Mouse (Mus musculus) gastrocnemius, postnatal 4 days (tissue): ENCODE measurements around the gene Mllt10. TPM values are rescaled to one million over a fixed set of nuclear protein-coding genes. Genes with fewer than 3 reads are reported as not detected.

Experiments used
- DNase-seq, 2 experiments: peaks; one replicate each; pipeline ENCODE4 v3.0.0; 2021 to 2022; ENCODE audit warnings: low spot score in 2 of 2, mixed read lengths in 2 of 2
- total RNA-seq, 2 experiments: library from RNA; stranded (reverse); gene quantifications; 2 replicates each; pipeline ENCODE4 v1.2.3; 2021

Mllt10 gene
- total RNA-seq, 2 experiments from 2014 or later = 34.5 to 42.5 TPM

DNA sequence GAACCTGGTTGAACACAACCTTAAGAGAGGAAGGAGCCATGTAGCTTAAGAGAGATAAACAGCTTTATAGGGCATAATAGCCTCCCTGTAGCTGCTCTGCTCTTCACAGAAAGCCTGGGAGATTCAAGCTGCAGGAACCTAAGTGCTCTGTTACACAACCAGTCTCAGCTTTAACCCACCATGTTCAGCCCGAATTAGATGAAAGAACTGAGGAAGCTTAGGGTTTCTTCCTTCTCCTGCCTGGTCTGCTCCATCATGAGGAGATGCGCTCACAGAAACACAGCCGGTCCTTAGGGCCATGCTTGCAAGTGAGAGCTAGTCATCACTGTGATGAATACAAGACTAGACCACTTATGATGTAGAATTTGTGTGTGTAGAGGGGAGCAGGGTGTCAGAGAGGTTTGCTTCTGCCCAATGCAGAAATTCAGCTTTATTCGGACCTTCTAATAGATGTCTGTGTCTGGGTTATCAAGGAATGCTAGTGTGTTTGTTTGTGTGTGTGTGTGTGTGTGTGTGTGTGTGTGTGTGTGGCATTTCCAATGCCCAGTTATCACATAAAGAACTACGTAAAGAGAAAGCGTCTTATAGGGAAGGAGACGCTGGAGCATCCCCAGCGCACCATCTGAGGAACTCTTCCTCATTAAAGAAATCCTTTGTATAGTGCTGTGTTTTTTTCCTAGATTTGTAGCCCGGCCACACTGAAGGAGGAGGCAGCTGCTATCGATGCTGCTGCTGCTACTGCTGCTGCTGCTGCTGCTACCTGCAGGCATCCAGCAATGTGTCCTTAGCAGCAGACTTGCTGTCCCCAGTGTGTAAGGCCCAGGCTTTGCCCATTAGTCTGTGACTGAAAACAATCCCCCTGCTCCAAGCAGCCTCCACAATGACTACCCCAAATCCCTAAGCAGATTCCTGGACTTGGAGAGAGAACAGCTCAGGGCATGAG is 21.6 kb upstream of the Mllt10 start:
- DNase-seq = no peak

DNA sequence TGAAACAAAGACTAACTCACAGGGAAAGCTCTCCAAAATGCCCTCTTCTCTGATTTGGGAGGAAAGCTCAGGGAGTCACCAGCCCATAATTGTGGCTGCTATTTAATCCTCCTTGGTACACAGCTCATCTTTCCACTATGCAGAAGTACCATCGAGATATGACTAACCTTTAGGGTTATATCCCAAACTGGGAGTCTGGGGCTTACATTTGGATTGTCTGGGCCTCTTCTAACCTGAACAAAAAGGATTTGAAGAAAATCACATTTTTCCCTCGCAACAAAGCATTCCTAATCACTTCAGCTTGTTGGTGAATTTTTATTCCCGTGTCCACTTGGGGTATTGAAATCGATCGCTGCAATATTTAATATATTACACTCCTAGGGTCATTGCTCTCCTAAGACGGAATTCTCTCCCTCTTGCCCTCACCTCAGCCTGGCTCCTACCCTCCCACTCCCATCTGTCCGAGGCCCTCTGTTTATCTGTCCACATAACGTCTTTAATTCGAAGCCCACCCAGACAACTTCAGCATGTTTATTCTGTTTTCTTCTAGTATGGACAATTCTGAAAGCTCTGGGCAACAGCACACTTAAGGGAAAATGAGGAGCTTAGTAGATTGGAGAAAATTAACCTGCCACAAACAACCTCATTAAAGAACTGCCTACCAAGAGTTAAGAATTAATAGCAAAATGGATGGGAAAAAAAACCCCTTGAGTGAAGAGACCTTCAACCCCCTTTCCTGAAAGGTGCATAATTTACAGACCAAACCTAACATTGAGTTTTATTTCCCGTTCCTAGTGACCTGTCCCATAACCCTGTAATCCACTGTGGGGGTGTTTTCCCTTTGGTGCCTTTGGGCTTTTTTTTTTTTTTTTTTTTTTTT is 20.4 kb upstream of the Mllt10 start:
- no peak for DNase-seq

DNA sequence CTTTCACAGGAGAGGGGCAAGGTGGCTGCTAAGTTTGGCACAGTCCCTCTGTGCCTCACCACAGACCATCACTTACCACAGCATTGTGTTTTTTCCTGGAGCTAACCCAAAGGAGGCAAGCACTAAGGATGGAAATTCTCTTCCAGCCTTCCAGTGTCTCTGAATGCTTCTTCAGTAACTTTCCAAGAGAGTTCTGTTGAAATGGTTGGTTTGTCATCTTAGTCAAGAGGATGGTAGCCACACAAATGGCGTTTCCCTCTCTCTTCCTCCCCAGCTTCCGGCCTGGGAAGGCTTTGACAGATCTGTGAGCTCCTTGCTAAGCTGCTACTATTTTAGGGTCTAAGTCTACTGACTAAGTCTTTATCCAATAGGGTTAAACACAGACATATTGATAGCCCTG is 17.5 kb upstream of the Mllt10 start, which contains the start of gene A930004D18Rik:
Gene A930004D18Rik, minus strand, starts transcription at position 247 of the 400 bp plus-strand sequence.
- DNase-seq = no peak

DNA sequence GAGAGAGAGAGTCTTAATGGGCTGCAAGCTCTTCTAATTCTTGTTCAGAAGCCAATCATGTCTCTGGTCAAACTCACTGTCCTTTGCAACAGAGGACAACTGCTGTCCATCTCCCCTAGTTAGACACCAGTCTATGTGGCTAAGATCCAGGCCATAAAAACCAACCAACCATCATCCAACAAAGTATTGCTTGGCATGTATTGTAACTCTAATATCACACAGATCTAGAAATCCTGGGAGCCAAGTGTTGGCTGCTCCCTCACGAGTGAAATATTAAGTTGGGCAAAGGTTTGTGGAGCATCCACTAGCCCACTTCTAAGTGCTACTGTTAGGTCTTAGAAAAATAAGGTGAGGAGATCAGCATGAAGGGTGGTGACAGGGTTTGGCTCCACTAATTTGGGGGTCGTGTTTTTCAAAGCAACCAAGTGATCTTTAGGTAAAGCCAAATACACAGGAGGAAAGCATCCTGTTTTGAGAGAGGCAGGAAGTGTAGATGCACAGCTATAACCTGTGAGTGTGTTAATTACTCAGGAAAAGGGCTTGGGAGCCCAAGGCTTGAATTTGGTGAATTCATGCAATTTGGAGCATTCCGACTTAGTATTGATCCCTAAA is 16.8 kb upstream of the Mllt10 start:
- no peak for DNase-seq

DNA sequence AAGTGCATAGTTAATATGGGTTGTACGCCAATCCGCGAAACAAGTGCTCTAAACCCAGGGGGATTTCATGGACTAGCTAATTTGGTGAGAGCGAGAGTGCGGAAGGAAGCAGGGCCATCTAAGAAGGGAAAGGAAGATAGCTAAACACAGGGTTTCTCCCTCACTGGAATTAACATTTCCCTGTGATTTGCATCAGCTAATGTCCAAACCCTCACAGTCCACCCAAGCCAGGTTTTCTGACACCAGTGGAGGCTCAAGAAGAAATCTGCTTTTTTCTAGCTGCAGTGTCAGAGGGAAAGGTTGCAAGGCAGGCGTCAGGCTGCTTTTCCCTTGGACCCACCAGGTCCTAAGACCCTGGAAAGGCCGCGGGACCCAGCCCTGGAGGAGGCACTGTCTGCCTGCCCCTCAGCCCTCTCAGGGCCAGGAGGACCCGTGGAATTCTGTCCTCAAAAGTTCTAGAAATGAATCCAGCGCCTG is 16.1 kb upstream of the Mllt10 start:
- no peak for DNase-seq

DNA sequence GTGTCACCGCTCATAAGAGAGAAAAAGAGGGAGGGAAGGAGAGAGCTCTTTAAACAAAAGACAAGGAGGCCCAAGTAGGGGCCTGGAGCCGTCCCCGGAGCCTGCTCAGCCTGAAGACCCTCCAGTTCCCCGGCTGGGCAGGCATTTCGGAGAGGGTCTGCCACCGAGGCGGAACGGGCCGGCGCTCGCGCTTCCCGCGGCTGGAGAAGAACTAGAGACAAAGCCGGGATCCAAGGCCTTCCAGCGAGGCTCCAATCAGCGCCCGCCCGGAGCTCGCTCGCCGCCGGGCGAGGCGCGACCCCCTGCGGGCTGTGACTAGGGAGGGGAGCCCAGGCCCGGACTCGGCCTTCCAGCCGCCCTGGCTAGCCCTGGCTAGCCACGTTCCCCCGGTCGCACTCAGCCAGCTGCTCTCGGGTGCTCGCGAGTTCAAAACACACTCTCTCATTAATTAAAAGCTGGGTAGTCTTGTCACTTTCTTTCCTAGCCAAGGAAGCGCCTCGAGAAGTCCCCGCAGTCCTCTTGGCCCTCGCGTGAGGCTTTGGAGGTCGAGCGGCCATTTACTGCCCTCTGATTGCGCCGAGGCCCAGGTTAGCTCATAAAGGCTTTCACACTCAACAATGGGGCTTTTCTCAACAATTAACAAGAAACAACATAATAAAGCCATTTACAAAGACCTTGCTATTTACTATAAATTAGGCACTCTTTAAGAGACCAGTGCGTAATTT is 15.3 kb upstream of the Mllt10 start:
- no peak for DNase-seq

DNA sequence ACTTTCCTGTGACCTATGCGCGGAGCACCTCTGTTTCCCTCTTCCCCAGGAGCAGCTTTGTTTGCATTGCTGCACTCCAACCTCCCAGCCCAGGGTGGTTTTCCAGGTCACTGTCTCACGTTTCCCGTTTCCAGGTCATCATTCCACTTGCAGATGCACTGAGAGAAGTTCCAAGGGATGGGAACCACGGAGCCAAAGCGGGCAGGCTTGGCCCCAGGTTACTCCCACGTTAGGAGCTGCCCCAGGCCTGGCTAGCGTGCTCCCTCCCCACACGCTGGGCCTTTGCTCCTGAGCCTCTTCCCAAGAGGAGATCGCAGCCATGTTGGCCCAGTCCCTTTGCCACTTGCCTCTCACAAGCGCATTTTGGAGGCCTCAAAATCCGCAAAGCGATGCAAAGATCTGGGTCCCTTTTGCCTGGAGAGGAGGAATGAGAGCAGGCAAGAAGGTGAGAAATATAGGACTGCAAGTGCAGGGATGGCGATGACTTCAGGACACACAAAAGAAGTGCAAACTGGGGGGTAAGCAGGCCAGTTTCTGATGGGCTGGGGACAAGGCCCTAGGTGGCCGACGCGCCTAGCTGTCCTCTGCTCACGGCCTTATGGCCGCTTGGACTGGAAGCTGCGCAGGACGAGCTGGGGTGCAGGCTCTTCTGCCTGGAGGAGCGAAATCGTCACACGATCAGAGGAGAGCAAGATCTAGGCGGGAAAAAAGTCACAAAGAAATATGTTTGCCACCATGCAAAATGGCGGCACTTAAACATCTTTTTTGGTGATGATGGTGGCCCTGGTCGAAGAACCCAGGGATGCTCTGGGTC is 14.5 kb upstream of the Mllt10 start:
- no peak for DNase-seq

DNA sequence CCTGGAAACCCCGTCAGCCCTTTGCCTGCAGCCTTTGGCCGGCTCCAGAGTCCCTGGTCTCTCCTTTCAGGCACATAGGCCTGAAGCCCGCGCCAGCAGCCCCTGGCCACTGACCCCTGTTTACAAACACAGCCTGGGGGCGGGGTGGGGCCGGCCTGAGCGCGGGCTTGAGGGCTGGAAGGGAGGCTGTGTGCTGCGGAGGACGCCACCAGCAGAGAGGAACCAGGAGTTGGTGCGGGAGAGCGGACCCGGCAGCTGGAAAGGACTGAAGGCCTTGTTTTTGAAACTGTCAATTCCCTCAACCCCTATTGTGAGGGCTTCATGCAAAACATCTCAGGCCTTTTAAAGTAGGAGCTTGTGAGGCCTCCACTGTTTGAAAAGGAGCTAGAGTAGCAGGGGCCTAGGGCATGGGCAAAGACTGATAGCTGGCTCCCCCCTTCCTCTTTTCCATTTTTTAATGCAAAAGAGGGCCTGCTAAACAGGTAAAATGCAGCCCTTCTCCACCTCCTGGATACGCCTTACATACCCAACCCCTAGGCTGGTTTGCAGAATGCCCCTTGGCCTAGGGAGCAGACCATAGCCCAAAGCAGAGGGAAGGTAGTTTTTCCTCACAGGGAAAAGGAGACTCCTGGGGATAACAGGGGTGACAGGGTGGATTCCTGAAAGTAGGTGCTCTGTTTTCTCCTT is 13.7 kb upstream of the Mllt10 start:
- DNase-seq = no peak

DNA sequence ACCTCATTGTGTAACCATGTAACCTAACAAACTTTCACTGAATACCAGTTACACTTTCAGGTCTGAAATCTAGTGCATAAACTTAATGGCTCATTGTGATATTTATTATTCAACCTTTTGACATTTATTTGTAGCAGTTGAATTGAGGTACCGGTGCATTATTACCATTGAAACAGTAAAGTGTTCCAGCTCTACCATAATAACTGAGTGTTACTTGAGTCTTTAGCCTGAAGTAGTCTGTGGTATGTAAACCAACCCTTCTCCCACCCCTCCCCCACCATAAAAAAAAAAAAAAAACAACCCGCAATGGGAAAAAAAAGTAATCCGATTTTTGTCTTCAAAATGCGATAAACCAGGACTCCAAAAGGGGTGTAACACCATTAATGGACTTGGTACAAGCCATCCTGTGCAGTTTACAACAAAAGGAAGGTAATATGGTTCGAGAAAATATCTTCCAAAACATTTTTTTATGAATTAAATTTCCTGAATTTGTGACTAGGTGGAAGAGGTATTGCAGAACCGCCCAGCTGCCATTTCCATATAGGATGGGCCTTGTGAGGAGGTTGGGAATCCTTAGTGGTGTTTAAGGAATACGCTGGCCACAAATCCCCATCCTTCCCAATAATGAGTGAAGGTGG is 9.8 kb upstream of the Mllt10 start:
- DNase-seq = no peak

DNA sequence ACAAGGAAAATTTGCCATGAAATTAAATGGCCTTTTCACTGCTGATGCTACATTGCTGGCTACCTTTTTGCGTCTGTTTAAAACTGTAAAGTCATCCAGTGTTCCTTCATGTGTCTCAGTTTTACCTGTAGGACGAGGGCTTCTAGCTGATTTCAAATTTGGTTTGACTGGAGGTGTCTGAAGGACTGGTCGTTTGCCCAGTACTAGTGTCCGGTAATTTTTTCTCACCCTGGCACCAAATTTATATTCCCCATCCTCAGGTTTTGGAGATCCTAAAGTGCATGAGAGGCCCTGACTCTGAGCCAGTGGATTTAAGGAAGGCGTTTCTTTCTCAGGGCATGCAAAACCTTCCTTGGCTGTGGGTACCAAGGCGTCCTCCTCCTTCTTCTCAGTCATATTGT is 9.3 kb upstream of the Mllt10 start:
- no peak for DNase-seq

DNA sequence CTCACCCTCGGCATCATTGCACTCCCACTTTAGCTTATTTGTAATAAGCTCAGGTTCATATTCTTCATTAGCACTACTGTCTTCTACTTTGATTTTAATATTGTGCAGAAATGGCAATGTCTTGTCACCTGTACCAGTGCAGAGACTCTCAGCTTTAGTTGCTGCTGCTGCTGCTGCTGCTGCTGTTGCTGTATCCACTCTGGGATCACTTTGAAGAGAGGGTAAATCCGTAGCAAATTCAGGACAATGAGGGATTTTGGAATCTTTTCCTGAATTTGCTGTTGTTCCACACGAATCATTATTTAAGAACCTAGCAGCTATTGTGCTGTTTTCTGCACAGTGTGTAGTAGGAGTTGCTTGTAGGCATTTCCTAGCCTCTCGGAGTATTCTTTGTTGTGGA is 8.9 kb upstream of the Mllt10 start:
- DNase-seq = no peak

DNA sequence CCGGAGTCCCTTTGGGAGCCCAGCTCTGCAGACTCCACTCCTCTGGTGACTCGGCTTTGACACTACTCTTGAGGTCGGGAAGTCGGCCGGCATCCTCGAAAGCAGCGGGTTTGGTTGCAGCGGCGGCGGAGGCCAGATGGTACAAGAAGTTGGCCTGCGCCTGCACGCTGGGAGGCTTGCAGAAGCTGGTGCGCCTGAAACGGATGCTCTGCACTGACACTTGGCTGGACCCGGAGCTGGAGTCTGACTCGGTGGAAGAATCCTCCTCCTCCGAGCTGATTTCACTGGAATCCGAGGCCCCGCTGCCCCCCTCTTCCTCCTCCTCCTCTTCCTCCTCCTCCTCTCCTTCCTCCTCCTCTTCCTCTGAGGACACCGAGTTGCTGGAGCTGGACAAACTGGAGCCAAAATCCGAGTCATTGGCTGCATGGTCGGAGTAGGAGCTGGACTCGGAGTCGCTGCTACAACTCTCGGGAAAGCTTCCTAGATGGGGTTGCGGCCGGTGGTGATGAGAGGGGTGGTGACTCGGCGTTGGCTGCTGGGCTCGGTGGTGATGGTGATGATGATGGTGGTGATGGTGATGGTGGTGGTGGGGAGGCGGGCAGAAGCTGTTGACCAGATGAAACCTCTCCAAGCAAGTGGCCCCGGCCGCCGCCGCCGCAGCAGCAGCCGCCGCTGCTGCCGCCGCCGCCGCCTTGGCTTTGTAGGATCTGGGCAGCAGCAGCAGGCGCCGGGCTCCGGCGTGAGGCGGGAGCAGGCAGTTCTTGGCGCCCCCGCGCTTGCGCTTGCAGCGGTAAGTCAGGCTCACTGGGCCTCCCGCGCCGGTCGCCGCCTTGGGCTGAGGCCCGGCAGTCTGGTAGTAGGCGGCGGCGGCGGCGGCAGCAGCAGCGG is 8.0 kb upstream of the Mllt10 start:
- peak; percentile 54 to 78 for DNase-seq

DNA sequence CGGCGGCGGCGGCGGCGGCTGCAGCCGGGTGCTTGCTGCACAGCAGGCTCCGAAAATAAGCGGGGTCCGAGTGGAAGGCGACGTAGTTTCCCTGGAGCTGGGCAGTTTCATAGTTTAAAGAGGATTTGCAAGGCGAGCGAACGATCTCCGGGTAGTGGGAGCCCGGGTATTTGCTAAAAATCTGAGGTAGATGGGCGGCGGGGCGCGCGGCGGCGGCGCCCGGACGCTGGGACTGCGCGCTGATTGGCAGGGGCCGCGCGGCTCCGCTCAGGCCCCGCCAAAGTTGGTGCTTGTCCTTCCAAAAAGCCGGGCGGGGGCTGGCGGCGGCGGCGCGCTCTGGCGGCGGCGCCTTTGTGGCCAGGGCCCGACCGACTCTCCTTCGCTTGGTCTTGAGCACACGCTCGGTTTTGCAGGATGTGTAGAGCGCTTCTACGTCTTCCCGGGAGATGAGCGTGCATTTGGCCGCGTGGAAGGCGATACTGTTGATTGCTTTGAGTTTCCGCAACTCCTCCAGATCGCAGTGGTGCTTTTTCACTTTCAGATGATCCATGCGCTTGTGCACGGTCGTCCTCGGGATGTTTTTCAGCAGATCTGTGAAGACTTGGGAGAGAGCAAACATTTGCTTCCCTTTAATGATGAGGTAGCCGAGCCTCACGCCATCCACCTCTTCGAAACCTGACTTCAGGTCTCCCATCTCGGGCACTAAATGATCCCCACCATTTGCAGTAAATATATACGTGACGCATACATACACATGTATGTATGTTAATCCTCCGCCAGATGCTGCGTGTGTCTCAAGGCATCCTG is 7.2 kb upstream of the Mllt10 start:
- DNase-seq = peak; percentile 75 to 85

DNA sequence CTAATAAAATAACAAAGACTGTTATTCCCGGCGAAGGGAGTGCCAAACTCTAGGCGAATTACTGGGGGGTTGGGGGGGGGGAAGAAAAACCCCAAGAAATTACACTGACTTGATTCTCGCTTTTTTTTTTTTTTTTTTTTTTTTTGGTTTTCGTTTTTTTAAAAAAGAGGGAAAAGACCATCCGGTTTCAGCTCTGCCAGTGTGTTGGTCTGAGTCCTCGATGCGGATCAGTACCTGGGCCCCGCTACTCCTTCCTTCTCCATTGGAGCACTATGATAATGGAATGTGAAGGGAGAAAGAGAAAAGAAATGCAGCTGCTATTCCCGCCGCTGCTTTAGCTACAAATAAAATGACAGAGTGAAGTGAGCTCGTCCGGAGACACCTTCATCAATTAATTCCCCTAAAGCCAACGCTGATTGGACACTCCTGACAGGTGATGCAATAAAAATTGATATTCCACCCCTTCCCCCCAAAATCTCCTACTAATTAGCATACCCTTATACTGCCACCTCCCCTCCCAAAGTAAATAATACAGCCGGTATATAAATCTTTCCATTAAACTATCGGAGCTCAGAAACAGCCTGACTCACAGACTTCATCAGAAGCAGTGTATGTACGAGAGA is 6.5 kb upstream of the Mllt10 start, which contains the start of gene Skida1:
Gene Skida1, minus strand, starts transcription at position 599 of the 623 bp plus-strand sequence.
- no peak for DNase-seq

DNA sequence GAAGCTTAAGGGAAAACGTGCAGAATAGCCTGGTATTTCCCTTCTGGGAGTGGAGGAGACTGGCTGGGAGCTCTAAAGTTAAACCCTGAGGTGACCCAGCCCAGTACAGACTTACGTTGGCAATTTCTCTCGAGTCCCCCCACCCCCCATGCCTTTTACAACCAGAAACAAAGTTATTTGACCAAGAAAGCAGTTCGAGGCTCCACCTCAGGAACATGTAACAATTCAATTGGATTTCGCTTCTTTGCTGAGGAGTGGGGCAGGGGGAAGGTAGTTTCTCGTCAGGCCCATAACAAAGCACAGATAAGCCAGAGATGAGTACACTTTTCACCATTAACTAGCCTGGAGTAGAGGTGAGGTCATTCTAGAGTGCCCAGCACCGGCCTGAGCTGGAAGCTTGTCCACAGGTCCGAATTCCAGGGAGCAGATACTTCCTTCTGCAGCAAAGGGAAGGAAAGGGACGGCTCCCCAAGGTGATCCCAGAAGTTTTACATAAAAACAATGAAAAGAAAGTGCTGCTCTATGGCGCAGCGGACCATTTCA is 5.7 kb upstream of the Mllt10 start:
- DNase-seq = no peak

DNA sequence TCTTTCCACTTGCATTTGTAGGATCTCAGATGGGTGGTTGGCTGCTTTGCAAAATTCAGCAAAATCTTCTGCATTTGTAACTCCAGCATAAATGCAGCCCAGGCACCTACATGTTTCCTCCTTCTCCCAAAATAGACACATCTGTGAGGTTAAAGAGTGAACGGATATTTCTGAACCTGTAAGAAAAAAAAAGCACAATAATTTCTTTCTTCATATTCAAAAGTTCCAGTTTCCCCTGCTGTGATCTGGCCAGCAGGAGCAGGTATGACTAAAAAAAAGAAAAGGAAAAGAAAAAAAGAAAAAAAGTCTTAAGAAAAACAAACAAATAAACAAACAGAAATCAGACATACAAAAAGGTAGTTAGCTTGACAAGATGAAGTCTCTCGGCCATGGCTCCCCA is 5.0 kb upstream of the Mllt10 start:
- no peak for DNase-seq
